Mouse (Mus musculus): ENCODE measurements around the gene Tspan11. TPM values are rescaled to one million over a fixed set of nuclear protein-coding genes. Genes with fewer than 3 reads are reported as not detected.

The Tspan11 gene
- polyA plus RNA-seq, 1 experiment from 2014 or later: 3.3 TPM

DNA sequence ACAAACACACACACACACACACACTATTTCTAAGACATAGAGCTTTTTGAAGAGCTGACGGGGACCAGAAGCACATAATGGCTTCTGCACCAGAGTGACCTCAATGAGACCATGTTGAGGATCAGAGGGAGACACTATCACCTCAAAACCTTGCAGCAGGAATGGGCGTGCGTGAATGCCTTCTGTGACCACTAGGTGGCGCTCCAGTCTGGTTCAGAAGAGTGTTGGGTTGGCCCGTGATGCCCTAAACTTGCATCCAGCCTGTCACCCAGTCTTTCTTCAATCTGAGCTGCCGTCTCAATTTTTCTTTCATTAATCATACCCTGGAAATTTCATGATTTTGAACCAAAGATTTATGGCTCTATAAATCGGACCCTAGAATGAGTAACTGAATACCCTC lies 82.7 kb downstream of the Tspan11 start:
- WGBS: 9% methylated on average over 7 of the region's 7 CpGs
- ATAC-seq (ENCODE audit: extremely low read depth, insufficient number of reproducible peaks, low FRiP score, low TSS enrichment): no peak
- no peaks in the 10 kb centered on the region for H3K9me3 ChIP-seq
- H3K4me1 ChIP-seq: peaks cover 53% of the 10 kb centered on the region
- H3K36me3 ChIP-seq: peaks cover 18% of the 10 kb centered on the region
- no peak overlapping the region for H3K4me2 ChIP-seq
- H3K9ac ChIP-seq: 0 out of 2 replicates have a peak overlapping the region, but pooled peaks have one; percentile 12
- no peaks in the 10 kb centered on the region for H3K27me3 ChIP-seq (replicated peaks)
- H3K4me3 ChIP-seq: no peak overlapping the region
- no peak overlapping the region for H3K27ac ChIP-seq (replicated peaks)

DNA sequence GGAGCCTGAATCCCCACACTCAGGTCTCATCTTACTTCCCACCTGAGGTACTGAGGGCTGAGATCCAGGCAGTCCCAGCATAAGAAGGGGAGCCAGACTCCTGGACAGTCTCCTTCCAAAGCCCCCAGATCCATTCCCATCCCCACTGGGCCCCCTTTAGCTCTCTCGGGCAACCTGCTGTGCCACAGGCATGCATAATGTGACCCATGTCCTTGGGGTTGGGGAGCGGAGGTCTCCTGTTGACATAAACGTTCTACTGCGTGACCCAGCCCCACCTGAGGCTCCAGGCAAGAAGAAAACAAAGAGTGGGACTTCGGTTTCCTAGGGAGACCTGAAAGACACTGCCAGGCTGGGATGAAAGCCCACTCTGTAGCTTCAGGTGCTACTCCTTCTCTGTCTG lies 83.5 kb downstream of the Tspan11 start:
- Histone ChIP-seq H3K4me3 (no peak overlapping the region), H3K4me1 (peaks cover 60% of the 10 kb centered on the region), H3K27me3 (replicated peaks) (no peaks in the 10 kb centered on the region), H3K36me3 (peaks cover 11% of the 10 kb centered on the region), H3K27ac (replicated peaks) (no peak overlapping the region), H3K9me3 (no peaks in the 10 kb centered on the region), H3K9ac (0 out of 2 replicates have a peak overlapping the region, but pooled peaks have one; percentile 40), H3K4me2 (no peak overlapping the region)
- WGBS: 66% methylated on average over 5 of the region's 5 CpGs
- no peak for ATAC-seq (ENCODE audit: extremely low read depth, insufficient number of reproducible peaks, low FRiP score, low TSS enrichment)

DNA sequence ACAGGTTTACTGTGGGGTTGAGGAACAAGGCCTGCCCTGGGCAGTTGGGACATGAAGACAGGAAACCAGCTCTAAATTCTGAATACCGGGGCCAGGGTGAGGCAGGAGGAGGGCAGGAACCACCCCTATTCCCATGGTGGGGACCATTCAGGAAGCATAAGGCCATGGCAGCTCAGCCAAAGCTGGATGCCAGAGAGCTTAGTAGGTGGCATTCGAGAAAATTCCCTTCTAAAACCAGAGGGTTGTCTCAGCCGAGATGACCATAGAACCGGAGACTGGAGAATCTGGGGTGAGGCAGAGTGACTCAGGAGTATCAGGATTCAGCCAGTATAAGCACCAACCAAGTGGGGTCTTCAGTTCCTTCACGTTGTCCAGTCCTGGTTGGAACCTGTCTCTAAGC lies 84.5 kb downstream of the Tspan11 start:
- no peak for ATAC-seq (ENCODE audit: extremely low read depth, insufficient number of reproducible peaks, low FRiP score, low TSS enrichment)
- H3K4me3 ChIP-seq: no peak overlapping the region

DNA sequence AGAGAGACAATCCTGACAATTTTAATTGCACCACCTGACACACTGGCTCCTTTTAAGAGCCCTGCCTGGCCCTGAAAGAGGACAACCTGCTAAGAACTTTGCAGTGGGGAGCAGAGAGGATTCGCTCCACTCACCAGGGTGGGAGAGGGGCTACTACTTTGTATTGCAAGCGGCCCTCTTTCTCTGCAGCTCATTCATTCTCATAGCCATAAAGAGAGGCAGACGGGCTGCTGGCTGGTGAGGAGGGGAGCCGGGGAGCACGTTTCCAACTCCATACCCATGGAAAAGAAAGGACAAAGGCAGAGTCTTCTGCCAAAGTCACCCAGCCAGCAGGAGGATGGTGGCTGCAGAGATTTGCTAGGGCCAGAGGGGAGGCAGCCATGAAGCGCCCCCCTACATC lies 86.2 kb downstream of the Tspan11 start:
- no peaks in the 10 kb centered on the region for H3K9me3 ChIP-seq
- peaks cover 73% of the 10 kb centered on the region for H3K4me1 ChIP-seq
- no peak for ATAC-seq (ENCODE audit: extremely low read depth, insufficient number of reproducible peaks, low FRiP score, low TSS enrichment)
- peak overlapping the region; percentile 78 for H3K27ac ChIP-seq (replicated peaks)
- WGBS: 62% methylated on average over 6 of the region's 6 CpGs
- H3K4me2 ChIP-seq: no peak overlapping the region
- H3K4me3 ChIP-seq: no peak overlapping the region
- H3K36me3 ChIP-seq: no peaks in the 10 kb centered on the region
- H3K27me3 ChIP-seq (replicated peaks): no peaks in the 10 kb centered on the region
- H3K9ac ChIP-seq: peak overlapping the region; percentile 41

More for the DNA sequence above, 84.5 kb downstream of the Tspan11 start:
- Histone ChIP-seq H3K36me3 (no peaks in the 10 kb centered on the region; the same call in 1 of the 2 replicates), H3K9ac (peak overlapping the region; percentile 62; the same call in 1 of the 2 replicates), H3K27ac (replicated peaks) (no peak overlapping the region), H3K4me1 (peaks cover 64% of the 10 kb centered on the region), H3K4me2 (no peak overlapping the region), H3K9me3 (no peaks in the 10 kb centered on the region), H3K27me3 (replicated peaks) (no peaks in the 10 kb centered on the region)
- 76% methylated on average over 5 of the region's 5 CpGs for whole genome bisulfite sequencing

DNA sequence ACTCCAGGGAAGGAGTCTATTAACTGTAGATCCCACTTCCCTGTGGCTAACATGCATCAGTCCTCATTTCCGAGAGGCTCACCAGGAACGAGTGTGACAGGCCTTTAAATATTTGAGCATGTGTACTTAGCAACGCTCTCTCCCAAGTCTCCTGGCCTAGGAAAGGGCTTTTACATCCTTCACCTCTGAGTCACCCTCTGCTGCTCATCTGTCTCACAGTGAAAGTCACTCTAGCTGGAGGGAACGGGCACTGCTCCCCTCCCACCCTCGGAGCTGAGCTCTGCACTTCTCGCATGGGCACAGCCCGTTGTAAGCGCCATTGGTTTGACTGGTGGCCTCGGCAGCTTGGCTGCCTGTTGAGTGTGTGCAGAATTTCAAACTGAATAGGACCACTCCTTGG lies 86.6 kb downstream of the Tspan11 start:
- Histone ChIP-seq H3K27me3 (replicated peaks) (no peaks in the 10 kb centered on the region), H3K36me3 (no peaks in the 10 kb centered on the region), H3K9ac (peak overlapping the region; percentile 41), H3K4me3 (no peak overlapping the region), H3K4me1 (peaks cover 76% of the 10 kb centered on the region), H3K27ac (replicated peaks) (peak overlapping the region; percentile 78), H3K9me3 (no peaks in the 10 kb centered on the region), H3K4me2 (no peak overlapping the region)
- 48% methylated on average over 9 of the region's 9 CpGs for WGBS
- ATAC-seq (ENCODE audit: extremely low read depth, insufficient number of reproducible peaks, low FRiP score, low TSS enrichment): no peak

DNA sequence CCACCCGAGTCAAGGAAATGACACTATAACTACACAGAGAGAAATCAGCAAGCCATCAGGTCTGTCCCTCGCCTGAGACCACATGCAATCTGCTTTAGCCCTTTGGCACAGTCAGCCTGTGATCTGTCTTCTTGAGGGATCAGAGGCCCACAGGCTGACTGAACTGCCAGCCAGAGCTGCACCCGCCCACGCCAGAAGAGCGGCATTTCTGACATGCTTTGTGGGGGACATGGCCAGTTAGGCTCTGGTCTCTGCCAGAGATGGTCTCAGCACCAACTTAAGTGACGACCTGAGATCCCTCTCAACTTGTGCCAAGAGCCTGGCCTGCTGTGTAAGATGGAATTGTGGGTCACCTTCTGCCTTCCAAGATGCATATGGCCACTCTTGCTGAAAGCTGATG lies 89.3 kb downstream of the Tspan11 start:
- H3K27ac ChIP-seq (replicated peaks): peak overlapping the region; percentile 78
- no peak for ATAC-seq (ENCODE audit: extremely low read depth, insufficient number of reproducible peaks, low FRiP score, low TSS enrichment)
- H3K9ac ChIP-seq: peak overlapping the region; percentile 29
- H3K27me3 ChIP-seq (replicated peaks): no peaks in the 10 kb centered on the region
- H3K4me3 ChIP-seq: no peak overlapping the region
- 49% methylated on average over 6 of the region's 6 CpGs for WGBS
- H3K4me2 ChIP-seq: no peak overlapping the region
- H3K9me3 ChIP-seq: no peaks in the 10 kb centered on the region
- H3K36me3 ChIP-seq: no peaks in the 10 kb centered on the region
- H3K4me1 ChIP-seq: peaks cover 82% of the 10 kb centered on the region

DNA sequence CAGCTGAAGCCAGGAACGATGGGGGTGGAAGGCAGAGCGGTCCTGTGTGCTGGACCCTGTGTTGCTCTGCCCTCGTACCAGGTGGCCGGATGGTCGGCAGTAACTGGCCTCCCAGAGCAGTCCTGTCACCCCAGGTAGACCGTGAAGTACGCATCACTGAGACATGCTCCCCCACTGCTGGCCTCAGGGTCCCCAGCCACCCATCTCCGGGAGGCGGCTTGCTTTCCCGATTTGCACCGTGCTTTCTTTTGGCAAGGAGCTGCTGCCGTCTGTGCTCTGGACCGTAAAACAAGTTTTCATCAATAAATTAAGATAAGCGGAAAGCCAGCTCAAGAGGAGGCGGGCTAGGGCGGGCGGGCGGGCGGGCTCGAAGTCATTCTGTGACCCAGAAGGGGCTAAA lies 91.6 kb downstream of the Tspan11 start:
- Histone ChIP-seq H3K4me1 (peaks cover 89% of the 10 kb centered on the region), H3K36me3 (no peaks in the 10 kb centered on the region; the same call in 1 of the 2 replicates), H3K4me3 (no peak overlapping the region), H3K9ac (no peak overlapping the region), H3K9me3 (no peaks in the 10 kb centered on the region), H3K27me3 (replicated peaks) (no peaks in the 10 kb centered on the region), H3K27ac (replicated peaks) (no peak overlapping the region), H3K4me2 (no peak overlapping the region)
- WGBS: 80% methylated on average over 20 of the region's 20 CpGs
- no peak for ATAC-seq (ENCODE audit: extremely low read depth, insufficient number of reproducible peaks, low FRiP score, low TSS enrichment)

DNA sequence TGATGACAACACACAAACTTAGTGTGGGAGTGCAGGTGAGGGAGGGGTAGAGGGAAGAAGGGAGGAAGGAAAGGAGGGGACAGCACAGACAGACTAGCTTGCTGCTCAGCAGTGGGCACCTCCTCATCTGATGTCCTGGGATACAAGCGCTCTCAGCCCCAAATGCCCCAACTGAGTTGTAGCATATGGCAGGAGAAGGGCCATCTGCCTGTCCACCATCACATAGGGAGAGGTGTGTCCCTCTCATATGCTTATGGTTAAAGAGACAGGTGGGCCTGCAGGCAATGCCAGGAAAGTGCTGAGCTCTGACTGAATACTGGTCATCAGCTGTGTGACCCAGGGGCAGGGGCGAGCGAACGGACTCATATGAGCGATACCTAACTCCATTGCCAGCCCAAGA lies 92.4 kb downstream of the Tspan11 start:
- no peaks in the 10 kb centered on the region; the same call in 1 of the 2 replicates for H3K36me3 ChIP-seq
- no peak overlapping the region for H3K27ac ChIP-seq (replicated peaks)
- H3K4me3 ChIP-seq: no peak overlapping the region
- H3K4me1 ChIP-seq: peaks cover 81% of the 10 kb centered on the region
- ATAC-seq (ENCODE audit: extremely low read depth, insufficient number of reproducible peaks, low FRiP score, low TSS enrichment): no peak
- WGBS: 90% methylated on average over 5 of the region's 5 CpGs
- H3K9ac ChIP-seq: no peak overlapping the region
- no peaks in the 10 kb centered on the region for H3K9me3 ChIP-seq
- no peaks in the 10 kb centered on the region for H3K27me3 ChIP-seq (replicated peaks)
- H3K4me2 ChIP-seq: no peak overlapping the region

DNA sequence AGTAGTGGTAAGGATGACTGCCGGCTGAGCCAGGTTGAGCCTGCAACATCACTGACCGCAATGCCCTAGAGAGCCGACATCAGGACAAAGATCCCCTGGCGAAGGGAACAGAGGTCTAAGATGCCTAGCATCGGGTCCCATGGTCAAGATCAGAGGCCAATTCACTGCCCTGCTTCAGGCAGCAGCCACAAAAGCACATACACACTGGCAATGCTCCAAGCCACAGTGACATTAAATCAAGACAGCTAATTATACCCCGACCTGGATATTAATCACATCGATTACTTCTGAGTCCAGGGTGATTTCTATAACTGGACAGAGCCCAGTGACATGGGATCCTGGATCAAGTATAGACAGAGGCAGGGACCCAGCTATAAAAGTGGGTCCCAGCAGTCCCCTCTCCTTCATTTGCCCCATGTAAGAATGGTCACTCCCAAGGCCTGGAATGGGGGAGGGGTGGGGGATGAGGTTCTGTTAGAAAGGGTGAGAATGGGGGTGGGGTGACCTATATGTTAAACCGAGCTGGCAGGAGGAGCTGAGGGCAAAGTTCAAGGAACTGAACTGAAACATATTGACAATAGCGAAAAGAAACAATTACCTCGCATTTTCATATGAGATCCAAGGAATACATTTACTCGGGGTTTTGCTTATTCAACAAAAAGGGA lies 93.1 kb downstream of the Tspan11 start:
- H3K27me3 ChIP-seq (replicated peaks): no peaks in the 10 kb centered on the region
- H3K4me2 ChIP-seq: no peak overlapping the region
- H3K4me1 ChIP-seq: peaks cover 81% of the 10 kb centered on the region
- H3K9me3 ChIP-seq: no peaks in the 10 kb centered on the region
- 71% methylated on average over 11 of the region's 11 CpGs for WGBS
- H3K4me3 ChIP-seq: no peak overlapping the region
- peak overlapping the region; percentile 59; the same call in 1 of the 2 replicates for H3K9ac ChIP-seq
- no peak for ATAC-seq (ENCODE audit: extremely low read depth, insufficient number of reproducible peaks, low FRiP score, low TSS enrichment)
- peak overlapping the region; percentile 66 for H3K27ac ChIP-seq (replicated peaks)
- H3K36me3 ChIP-seq: no peaks in the 10 kb centered on the region; the same call in 1 of the 2 replicates

DNA sequence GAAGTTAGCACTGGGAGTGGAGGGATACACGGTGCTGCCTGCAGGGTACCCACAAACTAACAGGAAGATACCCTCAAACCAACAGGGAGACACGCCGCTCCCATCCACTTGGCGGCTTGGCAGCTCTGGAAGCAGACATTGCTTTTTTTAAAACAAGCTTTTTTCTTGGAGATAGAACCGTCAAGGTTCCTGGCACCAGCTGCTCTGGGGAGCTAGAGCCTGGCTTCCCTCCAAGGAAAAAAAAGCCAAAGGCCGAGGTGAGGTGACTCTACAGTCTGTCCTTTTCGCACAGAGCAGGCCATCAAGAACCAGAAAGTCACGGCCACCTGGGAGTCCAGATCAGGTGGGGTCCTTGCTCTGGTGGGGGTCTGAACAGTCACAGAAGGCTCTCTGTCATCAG lies 93.8 kb downstream of the Tspan11 start:
- no peaks in the 10 kb centered on the region; the same call in 1 of the 2 replicates for H3K36me3 ChIP-seq
- no peak for ATAC-seq (ENCODE audit: extremely low read depth, insufficient number of reproducible peaks, low FRiP score, low TSS enrichment)
- peak overlapping the region; percentile 66 for H3K27ac ChIP-seq (replicated peaks)
- H3K27me3 ChIP-seq (replicated peaks): no peaks in the 10 kb centered on the region
- no peaks in the 10 kb centered on the region for H3K9me3 ChIP-seq
- peaks cover 81% of the 10 kb centered on the region for H3K4me1 ChIP-seq
- no peak overlapping the region for H3K4me3 ChIP-seq
- peak overlapping the region; percentile 59 for H3K9ac ChIP-seq
- 24% methylated on average over 8 of the region's 8 CpGs for WGBS
- peak overlapping the region; percentile 12; the same call in 1 of the 2 replicates for H3K4me2 ChIP-seq

DNA sequence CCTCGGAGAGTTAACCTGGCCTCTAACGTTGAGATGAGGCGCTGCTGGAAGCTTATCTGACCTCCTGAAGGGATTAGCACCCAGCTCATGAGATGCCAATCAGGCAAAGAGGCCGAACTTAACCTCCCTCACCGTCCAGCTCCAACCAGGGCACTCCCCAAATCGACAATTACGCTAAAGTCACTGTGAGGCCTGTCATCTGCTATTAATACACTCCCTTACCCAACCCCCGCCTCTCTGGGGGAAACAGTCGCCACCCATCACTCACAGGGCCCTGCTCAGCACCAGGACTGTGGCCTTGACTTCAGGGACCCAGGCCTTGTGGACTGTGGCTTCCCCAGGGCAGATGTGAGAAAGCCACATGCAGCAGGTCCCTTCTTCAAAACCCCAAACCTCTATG lies 99.0 kb downstream of the Tspan11 start:
- no peaks in the 10 kb centered on the region; the same call in 1 of the 2 replicates for H3K36me3 ChIP-seq
- H3K4me1 ChIP-seq: peaks cover 89% of the 10 kb centered on the region
- no peak for ATAC-seq (ENCODE audit: extremely low read depth, insufficient number of reproducible peaks, low FRiP score, low TSS enrichment)
- no peak overlapping the region for H3K4me3 ChIP-seq
- peak overlapping the region; percentile 96 for H3K27ac ChIP-seq (replicated peaks)
- WGBS: 21% methylated on average over 9 of the region's 9 CpGs
- no peaks in the 10 kb centered on the region for H3K27me3 ChIP-seq (replicated peaks)
- H3K9me3 ChIP-seq: no peaks in the 10 kb centered on the region
- peak overlapping the region; percentile 11; the same call in 1 of the 2 replicates for H3K4me2 ChIP-seq
- peak overlapping the region; percentile 73 for H3K9ac ChIP-seq

DNA sequence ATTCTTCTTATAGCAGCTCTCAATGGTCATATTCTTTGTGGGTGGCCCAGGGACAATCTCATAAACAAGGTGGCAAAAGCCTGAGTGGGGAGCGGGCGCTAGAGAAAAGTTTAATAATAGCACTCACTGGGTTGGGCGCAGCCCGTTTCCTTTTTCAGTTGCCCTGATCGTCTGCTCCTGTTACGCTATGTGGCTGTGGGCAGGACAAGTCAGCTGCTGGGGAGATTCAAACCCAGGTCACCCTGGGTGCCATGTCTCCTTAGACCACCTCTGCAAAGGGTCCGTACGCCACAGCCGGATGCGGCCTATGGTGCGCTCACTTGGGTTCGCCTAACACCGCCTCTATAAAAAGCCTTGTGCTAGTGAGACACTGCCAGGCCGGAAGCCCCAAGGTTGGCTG lies 100.0 kb downstream of the Tspan11 start:
- H3K9ac ChIP-seq: peak overlapping the region; percentile 73; the same call in 1 of the 2 replicates
- no peak overlapping the region for H3K4me2 ChIP-seq
- H3K9me3 ChIP-seq: no peaks in the 10 kb centered on the region
- no peaks in the 10 kb centered on the region for H3K27me3 ChIP-seq (replicated peaks)
- no peak for ATAC-seq (ENCODE audit: extremely low read depth, insufficient number of reproducible peaks, low FRiP score, low TSS enrichment)
- 71% methylated on average over 14 of the region's 14 CpGs for WGBS
- peaks cover 4% of the 10 kb centered on the region; the same call in 1 of the 2 replicates for H3K36me3 ChIP-seq
- peaks cover 89% of the 10 kb centered on the region for H3K4me1 ChIP-seq
- H3K4me3 ChIP-seq: no peak overlapping the region
- peak overlapping the region; percentile 96 for H3K27ac ChIP-seq (replicated peaks)
